Mouse (Mus musculus): ENCODE results near the gene Erich2. TPM values are rescaled to one million over a fixed set of nuclear protein-coding genes. Genes with fewer than 3 reads are reported as not detected.

Gene Erich2
- total and polyA plus RNA-seq, 3 experiments, result 1.0 TPM; not detected in 2

GRCm38 (mm10) chr2:70567071-70567681, 58.6 kb downstream of the Erich2 start:
- no peaks in the 10 kb centered on the region for H3K4me1 ChIP-seq (ENCODE audit: control insufficient read depth, insufficient read depth, low read length)

GRCm38 (mm10) chr2:70567682-70568077, 59.1 kb downstream of the Erich2 start:
- DNase-seq, result no peak
- Histone ChIP-seq H3K4me3 (no peak overlapping the region), H3K27ac (no peak overlapping the region), H3K9ac (ENCODE audit: low read depth, low read length) (no peak overlapping the region), H3K27me3 (ENCODE audit: control insufficient read depth, insufficient read depth, low read length) (peaks cover 25% of the 10 kb centered on the region), H3K36me3 (ENCODE audit: control insufficient read depth, insufficient read depth, low read length) (no peaks in the 10 kb centered on the region), H3K4me1 (ENCODE audit: control insufficient read depth, insufficient read depth, low read length) (no peaks in the 10 kb centered on the region), H3K79me2 (replicated peaks; ENCODE audit: control insufficient read depth, insufficient read depth, low read length) (no peaks in the 10 kb centered on the region)
- 4% methylated on average over 12 of the region's 12 CpGs for WGBS
- intact Hi-C loops (cut with DNase I), result no loop called here
- no peak for TF ChIP-seq CTCF (IDR thresholded peaks at IDR 0.05)
- TF ChIP-seq POLR2A (IDR thresholded peaks at IDR 0.05; ENCODE audit: insufficient read depth, low read depth, low read length), result no peak
- no peak for TF ChIP-seq EP300 (IDR thresholded peaks at IDR 0.05; ENCODE audit: insufficient read depth, low read depth, low read length)

More at GRCm38 (mm10) chr2:70567071-70567681, 58.6 kb downstream of the Erich2 start:
- intact Hi-C loops (cut with DNase I), result no loop called here
- TF ChIP-seq CTCF (IDR thresholded peaks at IDR 0.05) (peak; percentile 55), EP300 (IDR thresholded peaks at IDR 0.05; ENCODE audit: insufficient read depth, low read depth, low read length) (no peak)
- peak in 1 of 2 experiments; percentile 38 for DNase-seq
- H3K36me3 ChIP-seq (ENCODE audit: control insufficient read depth, insufficient read depth, low read length), result no peaks in the 10 kb centered on the region
- H3K9ac ChIP-seq (ENCODE audit: low read depth, low read length), result no peak overlapping the region
- H3K27me3 ChIP-seq (ENCODE audit: control insufficient read depth, insufficient read depth, low read length), result peaks cover 31% of the 10 kb centered on the region
- no peak overlapping the region for H3K27ac ChIP-seq
- WGBS, result 15% methylated on average over 23 of the region's 23 CpGs
- H3K4me3 ChIP-seq, result no peak overlapping the region
- H3K79me2 ChIP-seq (replicated peaks; ENCODE audit: control insufficient read depth, insufficient read depth, low read length), result no peaks in the 10 kb centered on the region

GRCm38 (mm10) chr2:70568198-70568941, 59.8 kb downstream of the Erich2 start:
- intact Hi-C loops (cut with DNase I), result no loop called here
- peaks cover 24% of the 10 kb centered on the region for H3K27me3 ChIP-seq (ENCODE audit: control insufficient read depth, insufficient read depth, low read length)
- H3K4me1 ChIP-seq (ENCODE audit: control insufficient read depth, insufficient read depth, low read length), result no peaks in the 10 kb centered on the region
- H3K79me2 ChIP-seq (replicated peaks; ENCODE audit: control insufficient read depth, insufficient read depth, low read length), result no peaks in the 10 kb centered on the region
- TF ChIP-seq CTCF (IDR thresholded peaks at IDR 0.05), result no peak
- no peak for TF ChIP-seq POLR2A (IDR thresholded peaks at IDR 0.05; ENCODE audit: insufficient read depth, low read depth, low read length)
- TF ChIP-seq EP300 (IDR thresholded peaks at IDR 0.05; ENCODE audit: insufficient read depth, low read depth, low read length), result no peak
- 2% methylated on average over 34 of the region's 34 CpGs for WGBS
- no peaks in the 10 kb centered on the region for H3K36me3 ChIP-seq (ENCODE audit: control insufficient read depth, insufficient read depth, low read length)
- H3K4me3 ChIP-seq, result no peak overlapping the region
- no peak for DNase-seq
- no peak overlapping the region for H3K27ac ChIP-seq
- H3K9ac ChIP-seq (ENCODE audit: low read depth, low read length), result no peak overlapping the region

GRCm38 (mm10) chr2:70571698-70572097, 63.1 kb downstream of the Erich2 start:
- TF ChIP-seq POLR2A (IDR thresholded peaks at IDR 0.05; ENCODE audit: insufficient read depth, low read depth, low read length) (no peak), CTCF (IDR thresholded peaks at IDR 0.05) (no peak), EP300 (IDR thresholded peaks at IDR 0.05; ENCODE audit: insufficient read depth, low read depth, low read length) (no peak)
- Histone ChIP-seq H3K9ac (ENCODE audit: low read depth, low read length) (no peak overlapping the region), H3K27me3 (ENCODE audit: control insufficient read depth, insufficient read depth, low read length) (peaks cover 10% of the 10 kb centered on the region), H3K27ac (no peak overlapping the region), H3K79me2 (replicated peaks; ENCODE audit: control insufficient read depth, insufficient read depth, low read length) (no peaks in the 10 kb centered on the region), H3K4me1 (ENCODE audit: control insufficient read depth, insufficient read depth, low read length) (no peaks in the 10 kb centered on the region), H3K4me3 (no peak overlapping the region), H3K36me3 (ENCODE audit: control insufficient read depth, insufficient read depth, low read length) (no peaks in the 10 kb centered on the region)
- no peak for DNase-seq
- intact Hi-C loops (cut with DNase I), result no loop called here
- 34% methylated on average over 4 of the region's 4 CpGs for whole genome bisulfite sequencing

- Histone ChIP-seq H3K79me2 (replicated peaks; ENCODE audit: control insufficient read depth, insufficient read depth, low read length) (no peaks in the 10 kb centered on the region), H3K27me3 (ENCODE audit: control insufficient read depth, insufficient read depth, low read length) (peaks cover 8% of the 10 kb centered on the region), H3K4me3 (no peak overlapping the region), H3K27ac (no peak overlapping the region), H3K4me1 (ENCODE audit: control insufficient read depth, insufficient read depth, low read length) (no peaks in the 10 kb centered on the region), H3K36me3 (ENCODE audit: control insufficient read depth, insufficient read depth, low read length) (no peaks in the 10 kb centered on the region), H3K9ac (ENCODE audit: low read depth, low read length) (no peak overlapping the region)
- DNase-seq, result no peak
- WGBS, result 59% methylated on average over 9 of the region's 9 CpGs
- intact Hi-C loops (cut with DNase I), result no loop called here
- no peak for TF ChIP-seq CTCF (IDR thresholded peaks at IDR 0.05)
Observed at GRCm38 (mm10) chr2:70572251-70572650, 63.6 kb downstream of the Erich2 start.

- WGBS, result 74% methylated on average over 8 of the region's 8 CpGs
- no peaks in the 10 kb centered on the region for H3K79me2 ChIP-seq (replicated peaks; ENCODE audit: control insufficient read depth, insufficient read depth, low read length)
- H3K9ac ChIP-seq (ENCODE audit: low read depth, low read length), result no peak overlapping the region
- no peak for DNase-seq
- TF ChIP-seq EP300 (IDR thresholded peaks at IDR 0.05; ENCODE audit: insufficient read depth, low read depth, low read length), result no peak
- TF ChIP-seq POLR2A (IDR thresholded peaks at IDR 0.05; ENCODE audit: insufficient read depth, low read depth, low read length), result no peak
- TF ChIP-seq CTCF (IDR thresholded peaks at IDR 0.05), result no peak
- H3K4me3 ChIP-seq, result no peak overlapping the region
- peaks cover 3% of the 10 kb centered on the region; the same call in 1 of the 2 replicates for H3K27me3 ChIP-seq (ENCODE audit: control insufficient read depth, insufficient read depth, low read length)
- H3K27ac ChIP-seq, result no peak overlapping the region
- intact Hi-C loops (cut with DNase I), result no loop called here
- no peaks in the 10 kb centered on the region for H3K4me1 ChIP-seq (ENCODE audit: control insufficient read depth, insufficient read depth, low read length)
- no peaks in the 10 kb centered on the region for H3K36me3 ChIP-seq (ENCODE audit: control insufficient read depth, insufficient read depth, low read length)
Observed at GRCm38 (mm10) chr2:70573544-70574210, 65.1 kb downstream of the Erich2 start.
